Mouse (Mus musculus) liver, embryonic 18 days (tissue): ENCODE data around the gene Spin1. TPM values are rescaled to one million over a fixed set of nuclear protein-coding genes. Genes with fewer than 3 reads are reported as not detected.

Source experiments
- polyA plus RNA-seq: library from polyadenylated mRNA; depleted of rRNA; stranded (reverse); fragments of >200 nt; gene quantifications from 2 replicates; pipeline ENCODE4 v1.2.3, GENCODE M21; 2012; rRNA removed

Spin1 gene
- polyA plus RNA-seq, result 9.3 and 9.8 TPM in 2 replicates

DNA sequence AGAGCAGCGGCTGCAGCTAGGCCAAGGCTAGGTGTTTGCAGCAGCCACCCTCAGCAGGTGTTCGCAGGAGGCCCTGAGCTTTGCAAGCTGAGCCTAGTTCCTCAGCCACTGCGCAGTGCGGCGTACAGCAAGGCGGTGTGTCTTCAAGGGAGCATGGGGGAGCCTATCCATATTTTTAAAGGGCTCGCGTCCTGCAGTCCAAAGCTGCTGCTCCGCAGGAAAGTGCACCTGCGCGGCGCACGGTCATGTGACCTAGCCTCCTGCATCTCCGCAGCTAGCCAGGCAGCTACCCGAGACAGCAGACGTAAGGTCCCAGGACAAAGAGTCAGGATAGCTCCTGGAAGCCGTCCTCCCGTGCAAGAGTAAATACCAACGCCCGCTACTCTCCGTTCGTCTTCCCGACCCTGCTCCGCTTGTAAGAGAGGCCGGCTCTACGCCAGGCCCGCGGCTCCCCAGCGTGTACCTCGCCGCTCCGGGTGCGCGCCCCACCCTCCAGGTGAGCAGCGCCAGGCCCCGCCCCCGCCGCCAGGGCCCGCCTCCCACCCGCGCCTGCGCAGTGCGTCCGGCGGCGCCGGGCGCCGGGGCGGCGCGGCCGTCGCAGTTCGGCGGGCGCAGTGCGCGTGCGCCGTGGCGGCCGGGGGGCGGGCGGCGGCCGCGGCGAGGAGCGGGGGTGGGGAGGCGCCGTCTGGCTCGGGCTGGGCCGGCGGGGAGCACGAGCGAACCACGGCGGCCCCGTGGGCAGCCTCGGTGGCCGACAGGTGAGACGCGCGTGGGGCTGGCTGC is at the start of gene Spin1:
Gene Spin1 (plus strand): TSS at position 648 of the 783 bp plus-strand sequence.

DNA sequence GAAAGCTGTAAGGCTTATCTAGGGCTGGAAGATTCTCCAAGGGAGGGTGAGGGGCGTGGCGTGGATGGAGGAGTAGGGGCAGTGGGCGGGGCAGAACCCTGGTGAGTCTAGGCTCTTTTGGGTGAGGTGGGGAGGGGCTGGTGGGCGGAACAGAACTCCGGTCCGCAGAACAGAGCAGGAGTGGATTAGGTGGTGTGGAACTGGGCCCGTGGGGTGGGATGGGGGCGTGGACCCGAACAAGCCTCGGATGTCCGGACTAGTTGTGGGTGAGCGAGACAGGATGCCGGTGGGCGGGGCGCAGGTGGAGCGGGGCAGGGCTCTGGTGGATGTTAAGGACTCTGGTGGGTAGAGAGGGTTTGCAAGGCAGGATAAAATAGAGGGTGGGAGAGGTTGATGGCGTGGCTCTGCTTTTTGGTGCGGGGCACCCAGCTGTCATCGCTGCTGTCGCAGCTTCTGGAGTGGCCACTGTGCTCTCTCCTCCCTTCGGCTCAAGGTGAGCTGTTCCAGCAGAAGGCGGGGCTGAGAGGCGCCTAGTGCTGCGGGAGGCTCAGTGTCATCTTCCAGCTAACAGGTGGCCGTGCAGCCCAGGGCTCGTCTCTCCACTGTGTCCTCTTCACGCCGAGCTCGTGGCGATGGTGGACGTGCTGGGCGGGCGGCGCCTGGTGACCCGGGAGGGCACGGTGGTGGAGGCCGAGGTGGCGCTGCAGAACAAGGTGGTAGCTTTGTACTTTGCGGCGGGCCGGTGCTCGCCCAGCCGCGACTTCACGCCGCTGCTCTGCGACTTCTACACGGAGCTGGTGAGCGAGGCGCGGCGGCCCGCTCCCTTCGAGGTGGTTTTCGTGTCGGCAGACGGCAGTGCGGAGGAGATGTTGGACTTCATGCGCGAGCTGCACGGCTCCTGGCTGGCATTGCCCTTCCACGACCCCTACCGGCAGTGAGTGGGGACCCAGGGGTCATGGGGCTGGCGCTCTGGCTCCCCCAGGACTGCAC is 70.3 kb downstream of the Spin1 start, which contains the start of gene Nxnl2:
Gene Nxnl2 (plus strand): TSS at position 332 of the 990 bp plus-strand sequence.

Other genes with a start within 250 kb of the Spin1 start
- 0.16 and 0.17 TPM in 2 replicates for gene Nxnl2, start 70.1 kb downstream of the Spin1 start, polyA plus RNA-seq